Mouse (Mus musculus) megakaryocyte, adult 5-6 weeks (primary cell): ENCODE results near the gene Mroh2a. TPM values are rescaled to one million over a fixed set of nuclear protein-coding genes. Genes with fewer than 3 reads are reported as not detected.

Source experiments
- ATAC-seq: 2 replicates; pipeline ENCODE4 v1.8.0; 2016; ENCODE audit warnings: mild to moderate bottlenecking, inconsistent platforms; ENCODE audit not compliant: poor library complexity, severe bottlenecking
- total RNA-seq, 2 experiments: library from RNA; stranded (forward) in 1 of 2; stranded (reverse) in 1 of 2; fragments of 153-499, 151-499 nt in 1 of 2; fragments of 221-1000, 200-1000 nt in 1 of 2; gene quantifications; 2 replicates each; pipeline versions ENCODE4 v1.2.3 to v1.2.4; 2015 to 2017

The Mroh2a gene
- total RNA-seq, 2 experiments from 2014 or later, result 0.37 to 0.47 TPM

GRCm38 (mm10) chr1:88275698-88276523, 49.1 kb downstream of the Mroh2a start:
- ATAC-seq, result no peak

GRCm38 (mm10) chr1:88276524-88277097, 49.8 kb downstream of the Mroh2a start:
- peak; percentile 15 for ATAC-seq

DNA sequence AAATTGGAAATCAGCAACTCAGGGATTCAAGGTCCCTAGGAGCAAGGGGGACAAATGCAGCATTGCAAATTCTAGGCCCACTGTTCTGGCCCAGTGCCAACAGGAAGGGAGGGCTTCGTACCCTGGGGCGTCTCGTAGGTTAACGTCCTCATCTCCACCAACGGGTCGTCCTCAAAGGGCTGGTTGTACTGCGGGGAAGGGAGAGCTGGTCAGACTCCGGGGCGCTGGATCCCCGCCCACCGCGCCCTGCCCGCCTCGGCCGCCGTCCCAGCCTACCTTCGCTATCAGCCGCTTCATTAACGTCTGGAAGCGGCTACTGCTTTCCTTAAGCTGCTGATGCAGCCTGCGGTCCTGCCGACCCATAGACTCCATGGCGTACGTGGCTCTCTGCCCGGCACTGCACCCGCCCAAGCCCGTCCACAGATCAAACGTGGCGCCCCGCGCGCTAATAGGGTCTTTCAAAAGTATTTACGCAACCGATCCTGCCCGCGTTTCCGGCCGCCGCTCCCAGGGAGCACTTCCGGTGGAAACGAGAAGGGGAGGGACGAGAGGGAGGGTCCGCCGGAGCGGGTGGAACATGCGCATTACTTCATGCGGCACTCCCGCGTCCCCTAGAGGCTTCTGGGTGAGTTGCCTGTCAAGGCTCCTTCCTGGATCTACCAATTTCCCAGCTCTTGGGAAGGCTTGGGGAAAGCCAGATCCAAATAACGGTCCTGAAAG, 50.5 kb downstream of the Mroh2a start, which contains the start of the genes Hjurp and Trpm8:
Gene Hjurp, minus strand, starts transcription at position 536 of the 720 bp plus-strand sequence.
Gene Trpm8, plus strand, starts transcription at position 564 of the 720 bp plus-strand sequence.
- peak; percentile 71 for ATAC-seq

DNA sequence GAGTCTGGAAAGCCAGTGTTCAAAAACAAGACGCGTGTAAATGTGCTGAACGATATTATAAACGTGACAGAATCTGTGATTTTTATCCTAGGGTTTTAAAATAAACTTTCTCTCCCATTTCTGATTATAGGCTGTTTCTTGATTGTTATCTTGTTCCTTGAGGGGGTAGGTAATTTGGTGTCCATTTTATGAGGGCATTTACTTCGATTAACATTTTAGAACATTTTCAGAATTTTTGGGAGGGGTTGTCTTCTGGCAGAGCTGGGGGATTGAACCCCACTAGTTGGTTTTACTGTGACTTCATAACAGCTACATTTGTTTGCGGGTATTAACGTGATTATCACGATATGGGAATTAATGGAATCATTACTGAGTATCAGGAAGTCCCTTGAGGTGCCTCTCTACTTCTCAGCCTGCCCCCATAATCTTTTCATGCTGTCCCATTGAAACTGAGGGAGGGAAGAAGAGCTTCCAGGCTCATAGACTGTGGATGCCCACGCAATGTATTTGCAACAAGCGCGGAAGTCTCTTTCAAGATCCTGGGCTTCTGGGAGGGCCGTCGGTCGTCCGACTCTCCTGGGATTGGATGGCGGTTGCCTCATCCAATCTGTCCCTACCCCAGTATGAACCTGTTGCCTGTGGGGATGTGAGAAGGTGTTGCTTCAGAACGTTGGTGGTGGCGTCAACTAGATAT, 51.2 kb downstream of the Mroh2a start:
- ATAC-seq, result peak; percentile 9

- ATAC-seq, result no peak
Measured at GRCm38 (mm10) chr1:88279111-88280005, 52.6 kb downstream of the Mroh2a start.

DNA sequence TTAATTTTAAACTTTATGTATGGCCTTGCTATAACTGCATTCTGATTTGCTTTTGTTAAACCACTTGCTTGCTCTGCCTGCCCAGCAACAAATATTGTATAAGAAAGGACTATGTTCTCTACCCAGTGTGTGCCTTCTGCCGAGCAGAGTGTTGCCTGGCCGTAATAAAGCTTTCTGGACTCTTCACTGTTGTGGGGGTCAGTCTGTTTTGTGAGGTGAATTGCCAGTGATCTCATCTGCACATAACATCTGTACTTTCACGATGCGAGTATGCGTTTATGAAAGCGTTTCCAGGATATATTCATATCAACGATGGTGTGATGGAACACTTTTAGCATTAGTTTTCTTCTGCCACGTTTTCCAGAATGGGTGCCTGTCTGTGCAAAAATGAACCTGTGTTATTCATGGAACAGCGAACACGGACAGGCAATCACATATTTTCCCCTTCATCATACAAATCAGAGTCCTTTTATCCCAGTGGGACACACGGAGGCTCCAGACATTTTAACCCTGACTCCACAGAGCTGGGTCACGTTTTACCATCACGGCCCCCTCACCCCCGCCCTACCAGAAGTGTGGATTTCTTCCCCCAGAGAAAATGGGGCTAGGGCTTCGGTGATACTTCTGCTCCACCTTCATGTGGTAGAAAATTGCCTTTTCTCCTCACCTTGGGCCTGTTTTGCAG, 53.4 kb downstream of the Mroh2a start:
- ATAC-seq, result no peak

DNA sequence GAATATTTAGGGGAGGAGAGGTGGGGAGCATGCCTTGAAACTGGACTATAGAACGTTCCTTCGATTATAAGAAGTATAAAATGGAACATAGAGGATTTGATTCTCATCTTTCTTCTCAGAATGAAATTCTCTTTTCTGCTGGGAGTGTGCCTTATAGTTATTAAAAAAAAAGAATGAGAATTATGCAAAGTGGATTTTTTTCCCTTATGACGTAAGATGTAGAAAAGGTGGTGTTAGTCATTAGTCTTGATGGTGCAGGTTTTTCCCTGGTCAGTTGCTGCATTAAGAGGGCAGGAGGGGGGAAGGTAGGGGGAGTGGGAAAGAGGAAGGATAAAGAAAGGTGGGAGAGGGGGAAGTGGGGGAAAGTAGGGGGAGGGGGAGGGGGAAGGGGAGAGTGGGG, 55.5 kb downstream of the Mroh2a start:
- no peak for ATAC-seq

DNA sequence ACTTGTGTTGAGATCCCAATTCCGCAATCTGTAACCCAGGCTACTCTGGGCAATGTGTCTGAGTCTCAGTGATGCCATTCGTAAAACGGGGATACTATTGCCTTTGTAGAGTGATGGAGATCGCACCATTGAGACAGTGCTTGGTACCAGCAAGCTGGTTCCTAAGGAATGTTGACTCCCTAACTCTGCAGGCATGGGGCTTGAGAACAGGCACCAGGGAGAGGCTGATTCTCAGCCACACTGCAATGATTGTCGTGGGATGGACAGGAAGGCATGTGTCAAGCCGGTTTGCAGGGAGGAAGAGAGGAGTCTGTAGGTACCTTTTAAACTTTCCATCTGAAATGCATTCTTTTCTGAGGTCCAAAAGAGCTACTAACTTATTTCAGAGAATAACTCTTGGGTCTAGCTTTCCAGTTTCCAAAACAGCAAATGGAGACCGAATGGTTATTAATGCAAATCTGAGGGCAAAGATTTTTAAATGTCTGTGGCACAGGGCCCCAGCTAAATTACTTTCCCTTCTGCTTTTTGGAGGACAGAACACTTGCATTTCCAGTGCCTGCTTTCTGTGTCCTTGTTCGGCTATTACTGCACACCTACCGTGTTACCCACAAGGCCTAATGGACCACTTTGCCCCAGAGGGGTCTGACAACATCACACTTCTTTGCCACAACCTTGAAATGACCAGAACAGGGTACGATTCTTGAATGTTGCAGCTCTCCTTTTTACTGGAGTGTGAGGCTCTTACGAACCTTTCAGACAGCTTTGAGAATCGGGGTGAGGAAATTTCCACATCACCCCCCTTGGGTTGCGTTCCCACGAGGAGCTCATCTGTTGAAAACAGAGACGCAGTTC, 56.8 kb downstream of the Mroh2a start:
- ATAC-seq, result peak; percentile 43

DNA sequence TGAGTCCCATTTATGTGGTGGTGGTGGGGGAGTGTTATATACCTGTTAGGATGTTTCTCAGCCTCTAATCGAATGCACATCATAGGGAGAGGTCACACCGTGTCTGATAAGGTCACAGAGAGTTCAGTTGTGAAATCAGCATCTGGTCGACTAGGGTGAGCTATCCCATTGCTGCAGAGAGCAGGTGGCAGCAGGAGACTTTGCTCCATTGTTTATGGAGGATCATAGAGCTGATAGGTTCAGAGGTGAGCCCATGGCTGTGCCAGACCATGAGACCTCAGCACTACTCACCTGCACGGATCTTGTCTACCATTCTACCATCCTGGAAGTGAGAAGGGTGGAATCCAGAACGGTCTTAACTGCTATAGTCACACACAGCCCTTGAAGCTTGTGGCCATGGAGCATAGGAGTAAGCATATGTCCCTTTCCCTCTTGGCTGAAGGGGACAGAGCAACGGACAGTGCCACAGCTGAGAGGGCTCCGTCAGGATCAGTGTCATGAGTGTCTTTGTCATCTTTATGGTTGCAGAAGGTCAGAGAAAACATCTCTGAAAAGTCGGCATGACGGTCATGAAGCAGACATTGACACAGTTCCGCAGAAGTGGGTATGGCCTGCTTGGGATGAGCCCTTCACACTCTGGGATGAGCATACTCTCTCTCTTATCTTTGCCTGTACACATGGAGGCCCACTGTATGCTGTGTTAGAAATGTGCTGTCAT, 57.6 kb downstream of the Mroh2a start:
- ATAC-seq, result peak; percentile 6; the same call in 1 of the 2 replicates

GRCm38 (mm10) chr1:88284946-88285320, 58.1 kb downstream of the Mroh2a start:
- ATAC-seq, result peak; percentile 40

DNA sequence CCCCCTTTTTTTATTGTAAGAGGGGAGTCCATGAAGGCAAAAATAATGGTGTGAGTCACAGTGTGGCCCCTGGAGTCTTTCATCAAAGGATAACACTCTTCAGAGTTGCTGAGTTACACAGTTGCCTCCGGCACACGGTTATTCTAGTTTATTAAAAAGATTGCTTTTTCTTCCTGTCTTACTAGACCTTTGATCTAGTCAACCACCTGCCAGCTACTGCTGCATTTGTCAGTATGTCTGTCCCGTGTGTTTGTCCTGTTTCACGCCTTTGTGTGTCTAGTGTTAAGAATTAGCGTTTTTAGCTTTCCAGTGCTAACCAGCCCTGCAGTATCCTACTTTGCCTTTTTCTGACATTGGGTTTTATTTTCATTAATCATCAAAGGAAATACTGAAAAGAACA, 58.9 kb downstream of the Mroh2a start:
- no peak for ATAC-seq

- ATAC-seq, result no peak
Measured at GRCm38 (mm10) chr1:88286136-88286845, 59.5 kb downstream of the Mroh2a start.

DNA sequence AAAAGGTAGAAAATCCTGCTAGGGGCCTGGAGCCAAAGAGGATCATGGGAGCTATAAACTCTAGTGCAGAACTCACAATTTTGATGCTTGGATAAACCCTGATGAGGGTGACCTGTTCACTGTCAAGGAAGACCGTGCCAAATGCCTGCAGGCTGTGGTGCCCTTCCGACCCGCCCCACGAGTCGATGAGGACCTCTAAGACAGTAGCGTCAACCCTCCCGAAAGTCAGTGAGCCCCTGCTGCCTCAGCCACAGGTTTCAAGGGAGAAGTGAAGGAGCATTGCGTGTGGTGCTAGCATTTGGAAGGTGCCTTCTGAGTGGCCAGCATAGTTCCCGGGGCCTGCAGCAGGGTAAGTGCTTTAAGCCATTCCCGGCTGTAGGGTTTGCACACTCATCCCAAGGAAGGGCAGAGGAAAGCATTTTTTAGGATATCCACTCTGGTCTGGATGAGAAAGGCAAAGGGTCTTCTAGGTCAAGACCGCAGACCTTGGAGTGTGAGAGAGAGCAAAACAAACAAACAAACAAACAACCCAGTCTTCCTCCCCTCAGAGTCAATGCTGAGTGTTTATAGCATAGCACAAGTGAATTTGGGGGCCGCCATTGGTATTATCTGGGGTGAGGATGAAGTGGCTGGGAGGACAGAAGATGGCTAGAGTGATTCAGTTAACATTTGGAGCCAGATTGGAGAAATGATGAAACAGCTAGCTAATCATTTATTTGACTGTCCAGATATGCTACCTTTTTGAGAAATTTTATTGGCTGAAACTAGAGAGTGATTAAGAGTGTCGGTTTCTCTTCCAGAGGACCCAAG, 60.3 kb downstream of the Mroh2a start:
- no peak for ATAC-seq

DNA sequence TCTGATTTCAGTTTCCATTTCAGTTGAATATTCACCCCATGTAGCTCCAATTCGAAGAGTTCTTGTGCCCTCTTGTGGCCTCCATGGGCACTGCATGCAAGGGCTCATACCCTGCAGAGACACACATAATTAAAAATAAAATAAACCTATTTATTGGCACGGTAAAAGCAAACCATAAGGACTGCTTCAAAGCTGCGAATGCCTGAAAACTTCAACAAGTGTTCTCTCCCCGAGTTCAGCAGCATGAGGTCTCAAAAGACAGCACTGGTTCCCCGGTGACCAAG, 60.9 kb downstream of the Mroh2a start:
- ATAC-seq, result peak; percentile 39

- ATAC-seq, result no peak
Measured at GRCm38 (mm10) chr1:88288056-88288788, 61.4 kb downstream of the Mroh2a start.

DNA sequence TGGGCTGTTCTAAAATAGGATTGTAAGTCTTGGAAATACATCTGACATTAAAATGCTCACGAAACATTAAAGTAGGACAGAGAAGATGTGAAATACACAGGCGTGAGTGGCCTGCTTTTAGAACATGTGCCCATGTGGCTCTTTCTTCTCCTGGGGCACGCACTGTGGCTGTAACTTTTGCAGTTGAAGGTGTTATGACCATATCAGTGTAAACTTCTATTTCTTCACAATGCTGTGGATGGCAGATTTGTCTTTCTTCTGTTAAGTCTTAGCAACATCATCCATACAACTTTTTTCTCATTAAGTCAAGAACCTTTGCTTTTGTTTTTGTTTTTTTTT, 62.0 kb downstream of the Mroh2a start:
- no peak for ATAC-seq
